Mouse (Mus musculus): Measurements from ENCODE around the gene Ube2n. TPM values are rescaled to one million over a fixed set of nuclear protein-coding genes. Genes with fewer than 3 reads are reported as not detected.

The Ube2n gene
- total RNA-seq, 2 experiments from 2014 or later: 88.0 to 92.7 TPM

DNA sequence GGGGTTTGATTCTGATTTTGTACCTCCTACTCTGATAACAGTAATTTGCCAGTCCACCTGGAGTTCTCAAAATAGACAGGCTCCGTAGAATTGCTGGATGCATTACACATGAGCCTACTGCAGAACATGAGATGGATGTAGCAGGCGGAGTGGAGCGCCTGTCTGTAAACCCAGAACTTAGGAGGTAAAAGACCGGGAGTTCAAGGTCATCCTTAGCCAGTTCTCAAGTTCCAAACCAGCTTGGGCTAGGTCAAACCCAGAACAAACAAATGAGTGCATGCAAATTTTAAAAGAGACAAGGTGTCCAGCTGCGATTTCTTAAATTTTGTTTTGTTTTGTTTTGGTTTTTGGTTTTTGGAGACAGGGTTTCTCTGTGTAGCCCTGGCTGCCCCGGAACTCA lies 70.6 kb downstream of the Ube2n start:
- DNase-seq: no peak
- intact Hi-C loops (cut with DNase I): no loop called here

DNA sequence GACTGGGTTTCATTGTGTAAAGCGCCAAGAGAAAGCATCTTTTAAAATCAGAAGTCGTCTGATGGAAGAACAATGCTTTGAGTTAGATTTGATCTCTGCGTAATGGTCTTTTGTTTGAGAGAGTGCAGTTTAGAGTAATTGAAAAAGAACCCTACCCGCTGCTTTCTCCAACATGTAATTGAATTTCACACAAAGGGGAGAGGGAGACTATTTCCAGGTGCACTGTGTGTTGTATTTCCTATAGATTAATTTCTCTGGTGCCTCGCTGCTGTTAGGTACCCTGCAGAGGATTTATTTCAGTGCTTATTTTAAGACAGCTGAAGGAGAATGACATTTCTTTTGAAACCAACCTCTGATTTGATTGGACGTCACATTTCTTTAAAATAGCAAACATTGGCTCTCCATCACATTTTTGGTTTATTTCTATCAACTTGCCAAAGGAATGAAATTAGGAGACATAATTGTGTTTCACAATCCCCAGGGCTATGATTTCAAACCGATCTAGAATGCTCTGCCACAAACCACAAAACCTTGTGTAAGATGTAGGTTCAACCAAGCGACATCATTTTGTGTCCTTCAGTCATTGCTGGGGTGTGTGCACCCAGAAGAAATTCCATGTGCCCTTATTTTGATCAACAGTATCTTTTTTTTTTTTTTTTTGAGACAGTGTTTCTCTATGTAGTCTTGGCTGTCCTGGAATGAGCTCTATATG lies 72.7 kb downstream of the Ube2n start:
- intact Hi-C loops (cut with DNase I): no loop called here
- no peak for DNase-seq

DNA sequence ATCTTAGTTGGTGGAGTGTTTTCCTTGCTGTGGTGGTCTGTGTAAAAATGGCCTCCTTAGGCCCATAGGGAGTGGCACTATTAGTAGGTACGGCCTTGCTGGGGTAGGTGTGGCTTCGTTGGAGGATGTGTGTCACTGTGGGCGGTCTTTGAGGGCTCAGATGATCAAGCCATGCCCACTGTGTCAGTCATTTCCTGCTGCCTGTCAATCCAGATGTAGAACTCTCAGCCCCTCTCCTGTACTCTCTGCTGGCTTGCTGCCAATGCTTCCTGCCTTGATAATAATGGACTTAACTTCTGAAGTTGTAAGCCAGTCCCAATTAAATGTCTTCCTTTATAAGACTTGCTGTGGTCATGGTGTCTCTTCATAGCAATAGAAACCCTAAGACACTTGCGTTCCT lies 74.3 kb downstream of the Ube2n start:
- no peak for DNase-seq
- intact Hi-C loops (cut with DNase I): no loop called here

DNA sequence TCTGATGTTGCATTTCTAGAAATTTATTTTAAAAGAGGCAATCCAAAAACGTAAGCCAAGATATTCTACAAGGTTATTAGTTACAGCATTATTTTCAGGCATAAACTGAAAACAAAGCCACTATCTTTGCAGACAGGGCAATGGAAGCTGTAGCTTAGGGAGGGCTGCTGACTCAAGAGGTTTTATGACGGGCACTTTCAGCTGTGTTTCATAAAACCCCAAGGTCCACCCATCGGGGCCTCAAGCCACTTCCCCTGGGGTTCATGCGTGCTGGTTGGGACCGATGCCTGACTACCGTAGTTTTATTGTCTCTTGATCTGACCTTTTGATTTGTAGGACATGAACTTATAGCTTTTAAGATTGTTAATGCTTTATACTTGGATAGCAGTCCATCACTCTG lies 75.3 kb downstream of the Ube2n start:
- no peak for DNase-seq

DNA sequence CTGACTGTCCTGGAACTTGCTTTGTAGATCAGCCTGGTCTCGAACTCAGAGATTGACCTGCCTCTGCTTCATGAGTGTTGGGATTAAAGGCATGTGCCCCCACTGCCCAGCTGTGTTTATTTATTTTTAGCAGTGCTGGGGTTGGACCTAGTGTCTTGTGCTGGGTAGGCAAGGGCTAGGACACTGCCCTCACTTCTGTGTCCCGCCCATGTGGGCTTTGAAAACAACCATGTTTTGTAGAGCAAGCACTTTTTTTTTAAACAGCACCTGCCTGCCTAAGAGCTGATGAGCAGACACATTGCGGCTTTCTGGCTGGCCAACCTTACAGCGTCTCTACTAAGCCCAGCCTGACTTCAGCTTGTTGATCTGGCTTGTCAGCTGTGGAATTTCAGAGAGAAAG lies 76.3 kb downstream of the Ube2n start:
- intact Hi-C loops (cut with DNase I): no loop called here
- no peak for DNase-seq

More for the DNA sequence above, 75.3 kb downstream of the Ube2n start:
- intact Hi-C loops (cut with DNase I): no loop called here

DNA sequence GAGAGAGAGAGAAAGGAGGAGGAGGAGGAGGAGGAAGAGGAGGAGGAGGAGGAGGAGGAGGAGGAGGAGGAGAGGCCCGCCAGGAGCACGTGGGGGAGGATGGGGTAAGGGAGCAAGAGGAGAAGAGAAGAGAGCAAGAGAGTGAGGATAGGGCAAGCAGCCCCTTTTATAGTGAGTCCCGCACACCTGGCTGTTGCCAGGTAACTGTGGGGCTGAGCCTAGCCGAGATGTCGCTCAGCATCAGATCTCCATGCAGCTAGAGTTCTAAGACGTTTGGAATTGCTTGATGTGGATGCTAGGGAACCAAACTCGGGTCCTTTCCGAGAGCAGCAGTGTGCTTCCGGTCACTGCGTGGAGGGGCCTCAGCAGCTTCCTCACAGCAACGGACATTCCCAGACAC lies 79.5 kb downstream of the Ube2n start:
- no peak for DNase-seq
- intact Hi-C loops (cut with DNase I): no loop called here

Small RNA genes lying within 50 kb of the gene (microRNA-seq; reads per million reads assigned to microRNA genes)
- 66.5 to 84.1 reads per million in 2 experiments for gene Mir3058 (ENCODE audit: borderline number of aligned reads in 2 of 2)

Other genes starting within 250 kb of the Ube2n start
- gene Cradd, start 191.0 kb upstream of the Ube2n start, total RNA-seq (2021): 10 to 100 TPM in 1 of 2 experiments, 1 to 10 TPM in 1; 8.8 to 12.5 TPM
- gene Socs2, start 98.0 kb upstream of the Ube2n start, total RNA-seq (2021): 10 to 100 TPM; 44.7 to 57.0 TPM
- 100 to 1,000 TPM; 436 to 467 TPM for gene Mrpl42, start 13.2 kb upstream of the Ube2n start, total RNA-seq (2021)
- gene Nudt4, start 49.0 kb downstream of the Ube2n start, total RNA-seq (2021): 100 to 1,000 TPM; 245 to 277 TPM
- not detected for gene Anapc15-ps, start 158.3 kb downstream of the Ube2n start, total RNA-seq (2021)

Data from heart, postnatal 36 days (tissue).